Mouse (Mus musculus) bone marrow macrophage, adult 2 months (primary cell): ENCODE measurements around the gene Il13ra1.

Experiments
- CTCF ChIP-seq: IDR thresholded peaks from 2 replicates; pipeline ENCODE4 v1.5.1; 2012; ENCODE audit warnings: low read depth, mild to moderate bottlenecking, low read length, moderate library complexity
- POLR2A ChIP-seq: IDR thresholded peaks from 2 replicates; pipeline ENCODE4 v1.6.1; 2012; ENCODE audit warnings: mild to moderate bottlenecking, low read depth, low read length, borderline replicate concordance

DNA sequence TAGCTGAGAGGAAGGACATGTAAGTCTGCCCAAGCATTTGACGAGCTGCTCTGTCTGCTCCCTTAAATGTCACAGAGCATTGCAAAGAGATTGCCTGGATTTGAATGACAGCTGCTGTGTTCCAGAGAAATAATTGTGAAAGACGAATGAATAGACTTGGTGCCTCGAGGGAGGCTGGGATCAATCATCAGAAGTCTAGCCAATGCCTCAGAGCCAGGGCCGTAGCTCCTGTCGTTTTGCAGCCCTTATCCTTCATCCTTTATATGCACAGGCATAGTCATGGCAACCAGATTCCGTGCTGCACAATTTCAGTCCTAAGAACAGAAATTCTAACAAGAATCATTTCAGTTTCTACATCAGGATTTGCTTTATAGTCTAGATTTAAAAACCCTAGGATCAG, 74.5 kb downstream of the Il13ra1 start:
- TF ChIP-seq POLR2A (no peak), CTCF (no peak)
